Mouse (Mus musculus) lung, adult 2 months (tissue): ENCODE measurements around the gene Esrp2.

ENCODE experiments used
- CTCF ChIP-seq: fragments of 200-500 bp; IDR thresholded peaks from 2 replicates; pipeline ENCODE4 v1.5.1; 2011; ENCODE audit warnings: mild to moderate bottlenecking, low read length, control low read depth; ENCODE audit not compliant: insufficient read depth
- POLR2A ChIP-seq: fragments of 200-500 bp; IDR thresholded peaks from 2 replicates; pipeline ENCODE4 v1.6.1; 2011; ENCODE audit warnings: low read depth, mild to moderate bottlenecking, control low read depth, low read length, borderline replicate concordance; ENCODE audit errors: extremely low read depth

DNA sequence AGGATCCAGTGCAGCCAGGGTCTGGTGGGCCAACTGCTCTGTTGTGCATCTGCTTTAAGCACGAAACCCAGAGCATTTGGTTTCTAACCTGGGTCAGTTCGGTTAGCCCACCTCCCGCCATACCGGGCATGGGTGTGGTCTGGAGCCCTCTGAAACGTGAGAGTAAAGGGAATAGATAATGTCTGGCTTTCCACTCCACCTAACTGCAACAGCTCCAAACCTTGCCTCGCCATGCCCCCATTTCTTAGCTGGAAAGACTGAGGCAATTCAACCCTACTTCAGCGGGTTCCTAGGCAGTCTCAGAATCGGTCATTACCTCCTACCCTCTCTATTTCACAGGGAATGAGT is 13.9 kb upstream of the Esrp2 start:
- no peak for TF ChIP-seq CTCF
- TF ChIP-seq POLR2A = no peak
